Mouse (Mus musculus): ENCODE data around the gene C2cd4b.

DNA sequence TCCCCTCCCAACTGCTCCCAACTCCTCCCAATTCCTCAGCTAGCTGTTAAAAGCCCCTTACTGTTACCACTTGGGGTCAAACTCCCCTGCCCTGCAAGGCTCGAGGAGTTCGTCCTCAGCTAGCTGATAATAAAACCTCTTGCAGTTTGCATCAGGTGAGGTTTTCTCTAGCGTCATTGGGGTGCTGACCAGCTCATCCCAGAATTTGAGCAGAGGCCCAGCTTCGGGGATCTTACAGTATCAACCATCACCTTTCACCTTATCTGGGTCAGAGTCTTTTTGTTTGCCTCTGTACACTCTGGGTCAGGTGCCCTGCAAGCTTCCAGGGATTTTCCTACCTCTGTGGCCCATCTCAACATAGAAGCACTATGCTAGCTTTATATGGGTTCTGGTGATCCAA is 4.1 kb downstream of the C2cd4b start:
- TF ChIP-seq CTCF (IDR thresholded peaks at IDR 0.05; ENCODE audit: low read depth, low read length) = no peak
- TF ChIP-seq POLR2A (IDR thresholded peaks at IDR 0.05; ENCODE audit: borderline replicate concordance, low read depth, low read length) = no peak

All from bone marrow macrophage, adult 2 months (primary cell).